Mouse (Mus musculus) kidney, adult 2 months (tissue): ENCODE measurements around the gene Megf8.

ENCODE experiments used
- CTCF ChIP-seq: fragments of 200-500 bp; conservative IDR thresholded peaks from 2 replicates; pipeline ENCODE4 v1.5.1; 2011; ENCODE audit warnings: low read depth, mild to moderate bottlenecking, control low read depth, low read length, moderate library complexity, mixed read lengths; ENCODE audit not compliant: insufficient read depth, insufficient read length
- POLR2A ChIP-seq: fragments of 200-500 bp; IDR thresholded peaks from one replicate; pipeline ENCODE4 v1.6.1; 2011; ENCODE audit warnings: low read depth, low read length, control low read depth

GRCm38 (mm10) chr7:25339329-25339728 lies 22.4 kb downstream of the Megf8 start:
- TF ChIP-seq POLR2A (no peak), CTCF (no peak)
